Mouse (Mus musculus): ENCODE measurements around the gene Zfp459.
A peak's percentile ranks its signal among the peaks of the same experiment; 100 is the strongest.
"Not testable (repeated sequence)": the region's sequence is repeated elsewhere in the genome, so short reads cannot be mapped to it uniquely, and the experiment has no call there.

Gene Zfp459

DNA sequence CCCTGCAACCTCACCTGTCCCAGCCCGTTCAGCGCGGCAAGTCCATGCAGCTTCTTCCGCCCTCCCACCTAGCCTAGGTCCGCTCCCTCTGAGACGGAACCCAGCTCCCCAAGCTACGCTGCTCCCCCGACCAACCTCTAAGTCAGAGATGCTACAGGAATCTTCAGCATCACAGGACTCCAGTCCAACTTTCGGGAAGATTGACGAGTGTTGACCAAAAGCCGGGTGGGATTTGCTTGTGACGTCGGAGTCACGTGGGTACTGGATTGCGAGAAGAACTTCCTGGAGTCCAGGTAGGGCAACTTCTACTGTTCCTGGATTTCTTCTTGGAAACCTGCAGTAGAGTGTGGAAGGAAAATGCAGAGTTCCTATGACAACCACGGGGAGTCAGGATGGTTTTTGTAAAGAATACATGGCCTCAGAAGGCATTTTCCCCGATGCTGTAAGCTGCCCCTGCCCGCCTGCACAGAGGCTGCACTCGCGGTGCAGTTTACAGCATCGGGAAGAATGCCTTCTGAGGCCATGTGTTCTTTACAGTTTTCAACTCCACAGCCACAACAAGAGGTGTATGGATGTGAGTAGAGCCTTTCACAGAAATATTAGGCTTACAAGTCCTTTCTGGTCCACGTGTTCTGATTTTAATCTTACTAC, at the start of gene Zfp459:
TSS of gene Zfp459 (minus strand) at position 212 of the 651 bp plus-strand sequence.
- DNase-seq (ENCODE audit: low spot score in 2 of 2): peak; percentile 16 to 42

DNA sequence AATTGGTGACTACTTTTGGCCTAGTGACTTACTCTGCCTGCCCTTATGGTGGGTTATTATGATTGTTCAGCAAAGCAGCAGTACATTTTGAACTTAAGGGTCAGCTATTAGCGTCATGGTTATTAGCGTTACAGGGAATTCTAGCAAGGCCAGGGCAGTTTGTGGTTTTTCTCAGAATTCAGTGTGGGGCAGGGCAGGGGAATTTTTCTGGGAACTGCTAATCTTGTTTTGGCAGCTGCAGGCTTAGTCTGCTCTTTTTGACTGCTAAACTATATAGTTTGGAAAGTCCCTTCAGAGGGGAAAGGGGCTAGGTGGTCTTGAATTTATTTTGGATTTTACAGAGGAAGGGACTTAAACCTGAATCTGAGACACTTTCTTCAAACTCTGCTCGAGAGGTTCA, 48.1 kb upstream of the Zfp459 start:
- no peak for DNase-seq (ENCODE audit: low spot score in 2 of 2)

DNA sequence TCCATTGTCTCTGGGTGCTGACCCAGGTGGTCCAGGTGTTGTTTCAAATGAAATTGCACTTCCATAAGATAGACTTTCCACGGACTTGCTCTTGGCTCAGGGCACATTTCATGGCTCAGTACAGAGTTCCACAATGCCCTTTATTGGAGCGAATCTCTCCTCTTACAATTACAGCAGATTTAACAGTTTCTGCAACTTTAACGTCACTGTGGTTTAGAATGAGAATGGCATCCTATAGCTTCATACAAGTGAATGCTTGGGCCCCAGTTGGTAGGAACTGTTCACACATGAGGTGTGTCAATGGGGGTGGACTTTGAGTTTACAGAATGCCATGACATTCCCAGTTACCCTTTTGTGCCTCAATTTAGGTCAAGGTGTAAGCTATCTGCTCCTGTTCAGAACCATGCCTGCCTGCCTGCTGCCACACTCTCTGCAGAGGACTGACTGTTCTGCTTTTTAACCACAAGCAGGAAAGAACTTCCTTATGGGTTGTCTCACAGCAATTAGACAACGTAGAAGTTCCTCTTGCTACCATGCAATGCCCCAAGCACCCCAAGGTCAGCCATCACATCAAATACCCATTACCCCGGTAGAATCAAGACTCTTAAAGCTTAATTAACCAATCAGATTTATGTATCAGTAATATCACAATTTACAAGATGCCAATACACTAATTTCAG, 42.4 kb upstream of the Zfp459 start:
- DNase-seq (ENCODE audit: low spot score in 2 of 2): peak; percentile 43 to 47

DNA sequence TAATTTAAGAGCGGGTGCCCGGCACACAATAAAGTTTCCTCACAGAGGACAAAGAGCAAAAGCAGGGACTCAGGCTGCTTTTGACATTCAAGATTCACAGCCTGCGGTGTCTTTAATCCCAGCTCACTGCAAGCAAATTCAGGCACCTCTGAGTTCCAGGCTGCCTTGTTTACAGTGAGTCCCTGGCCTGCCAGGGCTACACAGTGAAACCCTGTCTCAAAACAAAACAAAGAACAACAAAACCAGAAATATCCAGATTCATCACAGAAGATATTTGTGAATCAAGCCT, 30.7 kb upstream of the Zfp459 start:
- DNase-seq (ENCODE audit: low spot score in 2 of 2): no peak

DNA sequence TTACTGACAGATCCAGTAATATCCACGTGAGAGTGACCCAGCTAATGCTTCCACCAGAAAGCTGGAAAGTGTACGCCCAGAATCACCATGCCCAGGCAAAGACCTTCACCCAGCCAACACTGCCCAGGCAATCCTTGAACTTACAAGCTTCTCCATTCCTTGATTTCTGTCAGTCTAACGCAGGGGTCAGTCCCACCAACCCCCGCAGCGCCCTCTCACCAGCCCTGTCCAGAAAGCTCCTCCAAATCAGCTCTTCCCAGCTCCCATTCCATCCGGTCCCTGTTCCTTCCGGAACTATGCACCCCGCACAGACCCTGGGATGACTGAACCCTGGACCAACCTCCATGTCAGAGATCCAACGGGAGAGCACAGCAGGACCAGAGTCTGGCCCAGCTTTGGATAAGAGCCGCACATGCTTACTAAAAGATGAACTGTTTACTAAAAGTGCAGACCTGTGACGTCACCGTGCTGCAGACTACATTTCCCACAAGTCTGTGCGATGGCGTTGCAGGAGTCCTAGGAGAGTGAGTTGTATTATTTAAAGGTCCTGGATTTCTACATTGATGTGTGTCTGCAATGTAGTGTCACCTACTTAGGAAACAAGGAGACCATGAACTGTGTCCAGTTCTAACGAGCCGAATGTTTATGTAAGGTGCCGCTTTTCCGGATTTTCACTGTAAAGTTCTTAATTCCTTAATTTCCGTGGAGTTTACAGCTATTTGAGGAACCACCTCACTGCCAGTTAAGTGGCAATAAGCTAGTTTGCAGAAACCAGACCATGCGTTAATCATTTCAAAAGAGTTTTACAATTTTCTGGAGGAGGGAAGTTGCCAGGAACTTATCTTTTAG, 30.2 kb upstream of the Zfp459 start, which contains the start of gene Zfp874a:
TSS of gene Zfp874a (minus strand) at position 453 of the 849 bp plus-strand sequence.
- DNase-seq (ENCODE audit: low spot score in 2 of 2): peak; percentile 88 to 91

DNA sequence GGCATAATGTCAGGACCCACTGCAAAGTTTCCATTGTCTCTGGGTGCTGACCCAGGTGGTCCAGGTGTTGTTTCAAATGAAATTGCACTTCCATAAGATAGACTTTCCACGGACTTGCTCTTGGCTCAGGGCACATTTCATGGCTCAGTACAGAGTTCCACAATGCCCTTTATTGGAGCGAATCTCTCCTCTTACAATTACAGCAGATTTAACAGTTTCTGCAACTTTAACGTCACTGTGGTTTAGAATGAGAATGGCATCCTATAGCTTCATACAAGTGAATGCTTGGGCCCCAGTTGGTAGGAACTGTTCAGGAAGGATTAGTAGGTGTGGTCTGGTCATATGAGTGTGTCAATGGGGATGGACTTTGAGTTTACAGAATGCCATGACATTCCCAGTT, 15.9 kb upstream of the Zfp459 start:
- not testable (repeated sequence) for DNase-seq (ENCODE audit: low spot score in 2 of 2)

DNA sequence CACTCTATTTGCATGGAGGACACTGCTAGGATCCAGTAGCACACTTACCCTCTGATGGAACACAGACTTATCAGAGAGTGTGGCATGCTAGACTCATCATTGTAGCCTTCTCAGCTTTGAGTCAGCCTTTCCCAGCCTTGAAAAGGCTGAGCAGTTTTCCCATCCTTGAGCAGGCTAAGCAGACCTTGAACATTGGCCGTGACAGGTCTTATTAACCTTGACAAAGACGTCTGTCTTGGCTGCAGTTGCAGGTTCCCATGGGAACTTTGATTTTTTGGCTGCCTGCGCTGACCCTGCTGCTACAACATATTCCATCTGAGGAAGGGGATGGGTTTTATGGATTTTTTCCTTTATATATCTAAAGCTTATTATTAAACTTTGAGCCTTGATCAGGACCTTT, 6.9 kb upstream of the Zfp459 start:
- DNase-seq (ENCODE audit: low spot score in 2 of 2): no peak

DNA sequence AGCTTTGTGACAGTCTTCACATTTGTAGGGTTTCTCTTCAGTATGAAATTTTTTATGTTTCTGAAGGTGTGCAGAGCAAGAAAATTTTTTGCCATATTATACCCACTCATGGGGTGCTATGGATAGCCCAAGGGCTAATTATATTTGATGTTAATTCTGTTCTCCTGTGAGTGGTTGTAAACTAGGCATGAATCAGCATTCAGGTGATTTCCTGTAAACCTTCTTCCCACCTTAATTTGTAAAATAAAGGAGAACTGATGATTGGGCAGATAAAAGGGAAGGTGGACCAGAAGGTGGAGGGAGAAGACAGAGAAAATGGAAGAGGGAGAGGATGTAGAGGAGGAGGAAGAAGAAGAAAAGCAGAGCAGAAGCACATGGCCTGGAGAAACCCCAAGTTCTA, 4.5 kb upstream of the Zfp459 start:
- DNase-seq (ENCODE audit: low spot score in 2 of 2): not testable (repeated sequence)

DNA sequence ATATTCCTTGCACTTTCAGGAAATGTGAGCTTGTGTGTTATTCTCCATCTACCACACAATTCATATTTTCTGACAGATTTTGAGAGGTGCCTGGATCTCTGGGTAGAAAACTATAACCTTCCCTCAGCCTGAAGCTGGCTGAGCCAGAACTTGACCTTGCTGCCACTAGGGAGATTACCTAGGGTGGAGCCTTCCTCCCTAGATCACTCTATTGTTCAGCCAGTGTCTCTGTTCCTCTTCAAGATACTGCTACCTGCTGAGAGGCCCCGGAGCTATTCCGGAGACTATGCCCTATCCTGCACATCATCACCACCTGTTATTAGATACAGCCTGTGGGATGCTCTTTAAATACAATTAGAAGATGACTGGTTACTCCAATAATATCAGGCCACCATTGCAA, 1.3 kb upstream of the Zfp459 start:
- DNase-seq (ENCODE audit: low spot score in 2 of 2): not testable (repeated sequence)

DNA sequence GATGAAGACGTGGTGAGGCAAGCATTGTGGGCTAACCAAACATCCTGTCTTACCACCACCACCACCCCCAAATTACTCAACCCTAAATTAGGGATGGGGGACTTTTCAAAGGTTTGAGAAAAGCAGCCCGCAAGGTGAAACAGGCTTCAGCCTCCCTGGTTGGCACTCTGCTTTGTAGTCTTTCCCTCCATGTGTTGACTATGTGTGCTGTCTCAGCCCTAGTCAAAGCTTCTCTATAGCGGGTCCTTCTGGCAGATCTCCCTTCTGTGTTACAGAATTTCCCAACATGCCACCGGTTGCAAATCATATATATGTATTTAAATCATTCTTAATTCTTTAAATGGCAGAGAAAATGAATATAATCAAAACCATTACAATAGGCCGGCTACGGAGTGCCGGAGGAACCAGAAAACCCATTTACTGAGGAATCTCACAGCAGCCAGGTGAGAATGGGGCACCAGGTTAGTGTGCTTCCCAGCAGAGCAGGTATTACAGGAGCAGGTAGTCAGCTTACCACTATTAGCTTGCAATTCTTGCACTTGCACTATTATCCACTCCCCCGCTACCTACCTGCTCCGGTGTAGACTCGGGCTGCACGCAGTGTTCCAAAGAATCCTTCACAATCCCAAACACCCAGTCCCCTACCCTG, 536 bp downstream of the Zfp459 start:
- no peak for DNase-seq (ENCODE audit: low spot score in 2 of 2)

DNA sequence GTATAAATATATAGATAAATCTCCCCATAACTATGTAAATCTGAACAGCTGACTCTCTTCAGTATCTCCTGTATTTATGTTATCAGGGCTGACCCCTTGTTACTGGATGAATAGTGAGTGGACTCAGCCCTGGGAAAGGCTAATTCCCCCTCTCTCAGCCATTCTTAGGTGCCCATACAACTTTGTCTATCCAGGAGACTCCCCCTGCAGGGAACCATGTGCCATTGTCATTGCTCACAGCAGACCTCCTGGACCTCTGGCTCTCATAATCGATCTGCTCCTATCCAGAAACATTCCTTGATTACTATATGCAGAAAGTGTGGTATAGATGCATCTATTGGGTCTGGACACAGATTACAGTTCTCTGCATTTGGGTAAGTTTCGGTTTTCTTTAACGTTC, 4.4 kb downstream of the Zfp459 start:
- no peak for DNase-seq (ENCODE audit: low spot score in 2 of 2)

DNA sequence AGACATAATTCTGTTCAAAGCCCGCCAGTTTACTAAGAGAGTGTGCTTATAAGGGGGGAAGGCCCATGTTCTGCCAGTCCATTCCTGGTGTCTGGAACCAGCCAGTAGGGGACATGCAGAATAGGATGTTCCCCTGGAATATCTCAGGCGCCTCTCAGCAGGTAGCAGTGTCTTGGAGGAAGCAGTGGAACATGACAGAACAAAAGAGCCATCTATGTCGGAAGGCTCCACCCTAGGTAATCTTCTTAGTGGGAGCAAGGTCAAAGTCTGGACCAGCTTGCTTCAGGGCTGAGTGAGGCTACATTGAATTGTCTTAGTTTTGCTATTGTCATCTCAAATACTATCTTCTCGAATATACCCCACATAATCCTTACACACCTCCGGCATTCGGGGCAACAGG, 5.5 kb downstream of the Zfp459 start:
- DNase-seq (ENCODE audit: low spot score in 2 of 2): no peak

DNA sequence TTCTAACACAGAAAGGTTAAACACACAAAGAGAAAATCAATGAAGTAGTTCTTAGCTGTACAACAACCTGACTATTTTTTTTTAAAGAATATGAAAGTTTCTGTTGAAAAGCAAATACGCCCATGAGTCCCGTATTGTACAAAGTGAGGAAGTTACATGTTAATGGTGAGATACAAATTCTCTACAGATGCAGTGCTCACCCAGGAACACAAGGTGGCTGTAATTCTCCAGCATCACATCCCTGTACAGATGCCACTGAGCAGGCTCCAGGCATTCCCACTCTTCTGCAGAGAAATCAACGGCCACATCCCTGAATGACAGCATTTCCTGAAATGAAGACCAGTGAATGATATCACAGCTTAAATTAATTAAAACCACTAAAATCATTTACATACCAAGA, 7.6 kb downstream of the Zfp459 start:
- not testable (repeated sequence) for DNase-seq (ENCODE audit: low spot score in 2 of 2)

DNA sequence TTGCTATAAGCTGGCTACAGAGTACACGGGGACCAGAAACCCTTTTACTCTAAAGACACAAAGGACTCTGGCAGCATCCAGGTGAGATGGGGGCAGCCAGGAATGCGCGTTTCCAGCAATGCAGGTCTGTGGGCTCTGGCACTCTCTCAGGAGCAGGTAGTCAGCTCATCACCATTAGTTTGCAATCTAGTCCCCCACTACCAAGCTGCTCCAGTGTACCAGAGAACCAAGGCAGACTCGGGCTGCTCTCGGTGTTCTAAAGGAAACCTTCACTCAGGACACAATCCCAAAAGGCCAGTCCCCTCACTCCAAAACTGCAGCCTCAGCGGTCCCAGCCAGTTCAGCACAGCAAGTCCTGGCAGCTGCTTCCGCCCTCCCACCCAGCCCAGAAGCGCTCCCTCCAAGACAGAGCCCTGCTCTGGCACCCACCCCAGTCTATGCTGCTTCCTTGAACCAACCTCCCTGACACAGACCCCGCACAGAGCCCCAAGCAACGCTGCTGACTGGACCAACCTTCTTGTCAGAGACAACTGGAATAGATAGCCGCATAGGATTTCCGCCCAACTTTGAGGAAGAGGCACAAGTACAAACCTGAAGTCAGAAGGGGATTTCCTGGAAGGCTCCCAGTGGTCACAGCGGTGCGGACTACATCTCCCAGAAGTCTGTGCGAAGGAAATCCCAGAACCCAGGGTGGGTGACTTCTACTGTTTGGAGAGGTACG, 21.9 kb downstream of the Zfp459 start, which contains the start of gene Zfp429:
TSS of gene Zfp429 (minus strand) at position 637 of the 721 bp plus-strand sequence.
- peak; percentile 78 to 82 for DNase-seq (ENCODE audit: low spot score in 2 of 2)

DNA sequence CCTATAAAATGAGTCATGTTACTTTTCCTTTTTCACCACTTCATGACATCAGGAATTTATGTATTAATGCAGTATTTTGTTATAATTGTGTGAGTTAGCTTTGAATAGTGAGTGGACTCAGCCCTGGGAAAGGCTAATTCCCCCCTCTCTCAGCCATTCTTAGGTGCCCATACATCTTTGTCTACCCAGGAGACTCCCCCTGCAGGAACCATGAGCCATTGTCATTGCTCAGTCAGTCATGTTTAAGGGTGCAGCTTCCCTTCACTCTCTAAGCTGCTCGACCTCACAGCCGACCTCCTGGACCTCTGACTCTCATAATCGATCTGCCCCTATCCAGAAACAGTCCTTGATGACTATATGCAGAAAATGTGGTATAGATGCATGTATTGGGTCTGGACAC, 45.0 kb downstream of the Zfp459 start:
- DNase-seq (ENCODE audit: low spot score in 2 of 2): not testable (repeated sequence)

DNA sequence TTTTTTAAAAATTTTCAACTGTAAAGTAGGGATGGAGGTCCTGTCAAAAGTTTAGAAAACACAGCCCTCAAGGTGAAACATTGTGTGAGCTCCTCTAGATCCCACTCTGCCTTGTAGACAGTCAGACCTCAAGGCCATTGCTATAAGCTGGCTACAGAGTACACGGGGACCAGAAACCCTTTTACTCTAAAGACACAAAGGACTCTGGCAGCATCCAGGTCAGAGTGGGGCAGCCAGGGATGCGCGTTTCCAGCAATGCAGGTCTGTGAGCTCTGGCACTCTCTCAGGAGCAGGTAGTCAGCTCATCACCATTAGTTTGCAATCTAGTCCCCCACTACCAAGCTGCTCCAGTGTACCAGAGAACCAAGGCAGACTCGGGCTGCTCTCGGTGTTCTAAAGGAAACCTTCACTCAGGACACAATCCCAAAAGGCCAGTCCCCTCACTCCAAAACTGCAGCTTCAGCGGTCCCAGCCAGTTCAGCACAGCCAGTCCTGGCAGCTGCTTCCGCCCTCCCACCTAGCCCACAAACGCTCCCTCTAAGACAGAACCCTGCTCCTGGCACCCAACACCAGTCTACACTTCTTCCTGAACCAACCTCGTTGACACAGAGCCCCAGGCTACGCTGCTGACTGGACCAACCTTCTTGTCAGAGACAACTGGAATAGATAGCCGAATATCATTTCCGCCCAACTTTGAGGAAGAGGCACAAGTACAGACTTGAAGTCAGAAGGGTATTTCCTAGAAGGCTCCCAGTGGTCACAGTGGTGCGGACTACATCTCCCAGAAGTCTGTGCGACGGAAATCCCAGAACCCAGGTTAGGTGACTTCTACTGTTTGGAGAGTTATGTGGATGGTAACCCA, 45.9 kb downstream of the Zfp459 start, which contains the start of the genes Gm28041 and Zfp456:
TSS of gene Gm28041 (minus strand) at position 684 of the 862 bp plus-strand sequence.
TSS of gene Zfp456 (minus strand) at position 761 of the 862 bp plus-strand sequence.
- DNase-seq (ENCODE audit: low spot score in 2 of 2): peak; percentile 85 to 87

DNA sequence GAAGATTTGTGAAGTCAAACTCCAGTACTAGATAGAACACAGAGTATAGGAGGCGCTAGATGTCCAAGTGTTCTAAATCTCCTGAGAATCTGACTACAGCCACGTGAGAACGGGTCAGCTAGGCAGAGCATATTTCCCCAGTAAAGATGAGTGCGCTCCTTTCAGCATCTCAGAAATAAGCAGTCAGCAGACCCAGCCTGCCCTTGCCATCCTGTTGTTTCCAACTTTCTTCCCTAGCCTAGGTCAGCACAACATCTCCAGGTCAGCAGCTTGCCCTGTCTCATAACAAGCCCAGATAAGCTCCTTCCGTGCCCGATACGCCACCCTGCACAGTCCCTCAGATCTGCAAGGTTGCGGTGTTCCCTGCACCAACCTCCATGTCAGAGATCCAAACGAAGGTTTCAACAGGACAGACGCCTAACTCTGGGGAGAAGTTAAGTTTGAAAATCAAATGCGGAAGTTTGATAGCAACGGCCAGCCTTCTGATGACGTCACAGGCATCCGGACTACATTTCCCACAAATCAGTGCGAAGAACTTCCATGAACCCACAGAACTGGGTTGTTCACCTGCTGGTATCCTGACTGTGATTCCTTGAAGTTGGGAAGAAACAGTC, 61.0 kb downstream of the Zfp459 start, which contains the start of the genes Gm28044 and Zfp953:
TSS of gene Gm28044 (minus strand) at position 406 of the 614 bp plus-strand sequence.
TSS of gene Zfp953 (minus strand) at position 475 of the 614 bp plus-strand sequence.
- peak; percentile 84 to 87 for DNase-seq (ENCODE audit: low spot score in 2 of 2)

Data from spleen, postnatal 36 days (tissue).